Mouse (Mus musculus) liver, embryonic 11.5 days (tissue): ENCODE results near the gene Eml1. TPM values are rescaled to one million over a fixed set of nuclear protein-coding genes. Genes with fewer than 3 reads are reported as not detected.

Source experiments
- ATAC-seq: fragments of 200-750 bp; cut with Nextera tagmentation; replicated peaks from 2 replicates; pipeline ENCODE4 v1.8.0; 2017; ENCODE audit warnings: moderate number of reproducible peaks, mild to moderate bottlenecking, moderate TSS enrichment, moderate library complexity; ENCODE audit not compliant: low FRiP score
- DNase-seq: peaks from one replicate; pipeline ENCODE4 v3.0.0-alpha.2; 2017; ENCODE audit warnings: low spot score
- H3K27ac ChIP-seq: fragments of 300-500 bp; sonication (generic); 2 replicates; pipeline ENCODE4 v1.5.1; 2014; ENCODE audit warnings: mild to moderate bottlenecking, low read depth, low read length, control low read depth
- H3K27me3 ChIP-seq: fragments of 300-500 bp; sonication (generic); replicated peaks from 2 replicates; pipeline ENCODE4 v1.6.1; 2014; ENCODE audit warnings: low read length, mixed read lengths; ENCODE audit not compliant: control insufficient read depth, insufficient read depth
- H3K36me3 ChIP-seq: fragments of 300-500 bp; sonication (generic); 2 replicates; pipeline ENCODE4 v1.6.1; 2014; ENCODE audit warnings: mild to moderate bottlenecking, low read length, moderate library complexity, mixed read lengths; ENCODE audit not compliant: control insufficient read depth, insufficient read depth
- H3K4me1 ChIP-seq: fragments of 300-500 bp; sonication (generic); replicated peaks from 2 replicates; pipeline ENCODE4 v1.6.1; 2014; ENCODE audit warnings: low read length, mixed read lengths; ENCODE audit not compliant: control insufficient read depth, insufficient read depth
- H3K4me2 ChIP-seq: fragments of 300-500 bp; sonication (generic); 2 replicates; pipeline ENCODE4 v1.6.1; 2014; ENCODE audit warnings: mild to moderate bottlenecking, control low read depth, moderate library complexity
- H3K4me3 ChIP-seq: fragments of 300-500 bp; sonication (generic); 2 replicates; pipeline ENCODE4 v1.5.1; 2014; ENCODE audit warnings: low read depth, low read length, control low read depth
- H3K9ac ChIP-seq: fragments of 300-500 bp; sonication (generic); 2 replicates; pipeline ENCODE4 v1.6.1; 2014; ENCODE audit warnings: low read depth, low read length, control low read depth
- H3K9me3 ChIP-seq: fragments of 300-500 bp; sonication (generic); 2 replicates; pipeline ENCODE4 v1.6.1; 2016; ENCODE audit warnings: low read length, inconsistent platforms, mixed read lengths; ENCODE audit not compliant: control insufficient read depth
- WGBS: fragments of 180-500 bp; shearing (Covaris S2); extraction: QIAGEN DNeasy Blood & Tissue Kit; methylation state at CpG from one replicate; pipeline ENCODE4 v1.1.7; 2014; 5-methylcytosine and 5-hydroxymethylcytosine counted together
- polyA plus RNA-seq: library from polyadenylated mRNA; unstranded; fragments of >200 nt; fragmentation: Nextera tagmentation; extraction: Ambion mirVana; gene quantifications from 2 replicates; pipeline ENCODE4 v1.2.1, GENCODE M21; 2014

The Eml1 gene
- polyA plus RNA-seq, 1 experiment from 2014 or later = 14.8 TPM

DNA sequence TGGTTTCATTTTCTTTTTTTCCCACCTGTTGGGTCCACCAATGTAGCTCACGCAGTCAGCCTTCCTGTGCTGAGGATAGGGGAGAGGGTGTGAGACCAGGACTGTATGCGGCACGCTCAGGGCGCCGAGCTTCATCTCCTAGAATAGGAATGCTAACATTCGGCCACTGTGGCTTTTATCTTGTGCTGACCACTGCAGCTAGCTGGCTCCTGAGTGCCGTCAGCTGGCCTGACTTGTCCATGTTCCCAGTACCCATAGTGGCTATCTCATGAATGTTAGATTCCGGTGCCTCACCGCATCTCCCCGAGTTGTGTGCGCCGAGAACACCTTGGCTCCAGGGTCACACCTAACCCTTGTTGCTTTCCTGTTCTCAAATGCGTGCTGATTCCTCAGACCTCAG is 66.7 kb downstream of the Eml1 start:
- no peak overlapping the region for H3K27ac ChIP-seq
- 80% methylated on average over 13 of the region's 13 CpGs for WGBS
- no peaks in the 10 kb centered on the region for H3K4me1 ChIP-seq
- DNase-seq (no peak), ATAC-seq (no peak)
- H3K36me3 ChIP-seq = no peaks in the 10 kb centered on the region
- no peaks in the 10 kb centered on the region for H3K9me3 ChIP-seq
- no peaks in the 10 kb centered on the region; the same call in 1 of the 2 replicates for H3K27me3 ChIP-seq
- H3K4me3 ChIP-seq = no peak overlapping the region
- no peak overlapping the region for H3K4me2 ChIP-seq
- H3K9ac ChIP-seq = no peak overlapping the region

DNA sequence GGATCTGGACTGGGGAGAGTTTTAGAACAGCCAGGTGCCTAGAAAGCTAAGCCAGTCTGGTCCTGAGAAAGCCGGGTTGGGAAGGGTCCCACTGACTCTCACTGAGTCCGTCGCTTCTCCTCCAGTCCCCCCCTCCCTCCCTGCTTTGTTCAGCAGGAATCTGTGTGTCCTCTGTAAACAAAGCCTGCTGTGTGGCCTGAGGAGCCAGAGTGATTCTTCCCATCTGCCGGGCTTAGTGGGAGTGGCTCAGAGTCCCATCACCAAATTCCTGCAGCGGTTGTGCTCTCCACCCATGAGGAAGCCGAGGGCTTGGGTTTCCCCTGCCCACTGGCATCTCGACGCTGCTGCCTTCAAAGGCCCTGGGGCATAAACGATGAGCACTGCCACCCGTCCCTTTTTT is 72.5 kb downstream of the Eml1 start:
- Histone ChIP-seq H3K27me3 (peaks cover 7% of the 10 kb centered on the region; the same call in 1 of the 2 replicates), H3K4me2 (no peak overlapping the region), H3K36me3 (no peaks in the 10 kb centered on the region), H3K4me3 (no peak overlapping the region), H3K27ac (no peak overlapping the region), H3K4me1 (no peaks in the 10 kb centered on the region), H3K9me3 (no peaks in the 10 kb centered on the region), H3K9ac (no peak overlapping the region)
- DNase-seq (no peak), ATAC-seq (no peak)
- WGBS = 9% methylated on average over 10 of the region's 10 CpGs

DNA sequence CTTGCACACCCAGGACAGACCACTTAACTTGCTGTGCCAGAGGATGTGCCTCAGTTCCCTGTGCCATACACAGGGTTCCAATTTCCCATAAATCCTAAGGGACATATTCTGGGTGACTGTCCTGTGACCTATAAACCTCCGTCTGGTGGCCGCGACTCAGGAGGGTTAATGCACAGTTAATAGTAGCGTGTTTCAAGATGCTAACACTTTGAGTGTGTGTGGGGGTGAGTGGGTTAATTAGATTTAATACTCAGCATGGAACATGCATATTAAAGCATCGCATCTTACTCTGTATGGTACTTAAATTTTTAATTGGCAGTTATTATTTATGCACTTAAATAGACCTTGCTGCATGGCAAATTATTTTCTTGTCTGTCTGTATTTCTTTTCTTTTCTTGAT is 73.0 kb downstream of the Eml1 start:
- Histone ChIP-seq H3K9ac (no peak overlapping the region), H3K9me3 (no peaks in the 10 kb centered on the region), H3K4me3 (no peak overlapping the region), H3K27me3 (peaks cover 7% of the 10 kb centered on the region; the same call in 1 of the 2 replicates), H3K4me2 (no peak overlapping the region), H3K4me1 (no peaks in the 10 kb centered on the region), H3K36me3 (no peaks in the 10 kb centered on the region), H3K27ac (no peak overlapping the region)
- ATAC-seq = no peak
- WGBS = 86% methylated on average over 5 of the region's 5 CpGs
- no peak for DNase-seq

DNA sequence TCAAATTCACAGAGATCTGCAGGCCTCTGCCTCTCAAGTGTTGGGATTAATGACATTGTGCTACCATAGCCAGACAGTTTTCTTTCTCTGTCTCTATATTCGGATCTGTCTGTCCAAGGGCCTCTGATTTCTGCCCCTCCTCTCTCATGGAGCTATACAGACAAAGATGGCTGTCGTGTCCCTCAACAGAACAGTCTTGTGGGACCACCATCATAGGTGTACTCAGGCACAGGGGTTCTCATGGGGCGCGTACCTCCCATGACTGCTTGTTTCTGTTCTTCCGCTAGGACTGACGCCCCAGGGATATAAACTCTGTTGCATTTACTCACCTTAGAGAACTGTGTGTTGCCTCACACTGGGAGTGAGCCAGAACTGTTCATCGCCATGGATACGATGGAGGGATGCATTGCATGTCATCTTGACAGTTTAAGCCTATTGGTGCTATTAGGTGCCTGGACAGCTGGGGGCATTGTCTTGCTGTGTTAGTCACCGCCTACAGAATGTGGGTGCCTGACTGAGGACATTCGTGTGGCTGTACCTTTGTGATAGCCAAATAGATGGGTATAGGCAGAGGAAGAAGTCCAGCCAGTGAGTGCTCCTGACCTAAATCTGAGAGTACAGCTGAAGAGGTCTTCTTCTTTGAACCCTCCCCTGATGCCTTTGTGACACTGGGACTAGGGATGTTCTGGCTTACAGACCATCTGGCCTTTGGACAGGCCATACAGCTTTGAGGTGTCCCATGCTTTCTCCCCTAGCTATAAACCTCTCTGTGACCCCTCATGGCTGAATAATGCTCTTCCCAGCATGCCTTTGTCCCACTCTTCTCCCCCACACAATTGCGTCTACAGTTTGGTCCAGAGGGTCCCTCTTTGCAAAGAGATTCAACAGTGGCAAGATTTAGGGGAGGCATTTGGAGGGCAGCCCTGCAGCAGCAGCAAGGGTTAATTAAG is 73.7 kb downstream of the Eml1 start:
- Histone ChIP-seq H3K9me3 (no peaks in the 10 kb centered on the region), H3K27me3 (peaks cover 7% of the 10 kb centered on the region; the same call in 1 of the 2 replicates), H3K4me3 (no peak overlapping the region), H3K4me1 (no peaks in the 10 kb centered on the region), H3K4me2 (no peak overlapping the region), H3K9ac (no peak overlapping the region), H3K27ac (no peak overlapping the region), H3K36me3 (no peaks in the 10 kb centered on the region)
- ATAC-seq (no peak), DNase-seq (no peak)
- 80% methylated on average over 11 of the region's 11 CpGs for WGBS

DNA sequence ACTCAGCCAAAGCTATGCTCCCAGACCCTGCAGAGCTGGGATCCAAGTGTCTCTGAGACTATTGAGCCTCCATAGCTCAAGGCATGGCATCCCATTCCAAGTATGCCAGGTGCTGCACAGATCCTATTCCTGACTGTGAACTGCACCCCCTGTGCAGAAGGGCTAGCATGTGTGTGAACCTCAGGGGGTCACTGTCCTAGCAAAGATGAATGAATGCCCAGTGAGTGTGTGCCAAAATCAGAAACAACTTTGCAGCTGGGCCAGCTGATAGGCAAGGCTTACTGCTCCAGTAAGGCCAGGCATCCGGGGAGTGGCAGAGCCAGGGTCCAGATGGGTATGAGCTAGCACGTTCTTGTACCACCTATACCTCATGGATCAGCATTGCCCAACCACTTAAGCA is 76.0 kb downstream of the Eml1 start:
- 86% methylated on average over 2 of the region's 2 CpGs for WGBS
- H3K9ac ChIP-seq = no peak overlapping the region
- H3K4me2 ChIP-seq = no peak overlapping the region
- DNase-seq (no peak), ATAC-seq (no peak)
- peaks cover 7% of the 10 kb centered on the region; the same call in 1 of the 2 replicates for H3K27me3 ChIP-seq
- H3K4me1 ChIP-seq = no peaks in the 10 kb centered on the region
- H3K36me3 ChIP-seq = no peaks in the 10 kb centered on the region
- H3K27ac ChIP-seq = no peak overlapping the region
- H3K9me3 ChIP-seq = no peaks in the 10 kb centered on the region
- H3K4me3 ChIP-seq = no peak overlapping the region

DNA sequence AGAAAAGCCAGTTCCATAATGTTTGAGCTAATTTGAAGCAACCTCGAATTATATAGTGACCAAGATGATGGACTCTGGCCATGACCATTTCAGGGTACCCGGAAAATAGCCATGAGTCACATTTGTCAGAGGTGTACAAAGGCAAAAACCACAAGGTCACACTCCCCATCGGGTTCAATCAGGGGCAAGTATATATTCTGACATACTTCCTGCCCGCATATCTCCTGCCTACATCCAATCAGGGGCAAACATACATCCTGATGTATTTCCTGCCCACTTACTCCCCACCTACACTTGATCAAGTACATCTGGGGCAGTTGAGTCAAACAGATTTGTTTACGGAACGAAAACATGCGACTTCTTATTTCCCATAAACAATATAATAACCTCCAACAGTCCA is 77.6 kb downstream of the Eml1 start:
- Histone ChIP-seq H3K9ac (no peak overlapping the region), H3K4me1 (no peaks in the 10 kb centered on the region), H3K9me3 (no peaks in the 10 kb centered on the region), H3K36me3 (no peaks in the 10 kb centered on the region), H3K27ac (no peak overlapping the region), H3K4me2 (no peak overlapping the region), H3K4me3 (no peak overlapping the region), H3K27me3 (peaks cover 3% of the 10 kb centered on the region)
- ATAC-seq = no peak
- DNase-seq = no peak
- WGBS = 69% methylated on average over 7 of the region's 7 CpGs

DNA sequence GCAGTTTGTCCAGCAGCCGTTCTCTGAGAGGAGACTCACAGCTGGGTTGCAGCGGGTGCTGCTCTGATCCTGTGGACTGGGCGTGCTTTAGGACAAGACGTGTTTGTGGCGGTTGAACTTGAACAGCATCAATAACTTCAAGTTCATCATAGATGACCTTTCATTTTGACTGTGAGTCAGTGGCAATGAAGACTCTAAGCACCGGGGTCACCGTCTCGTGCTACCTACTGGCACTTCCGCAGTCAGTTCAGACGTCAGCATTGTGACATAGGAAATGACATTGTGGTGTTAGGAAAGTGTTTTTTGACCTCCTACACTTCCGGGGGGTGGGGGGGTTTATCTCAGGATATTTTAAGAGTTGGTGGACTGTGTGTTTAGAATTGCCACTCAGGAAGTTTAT is 79.2 kb downstream of the Eml1 start:
- Histone ChIP-seq H3K36me3 (no peaks in the 10 kb centered on the region), H3K9ac (no peak overlapping the region), H3K27ac (no peak overlapping the region), H3K9me3 (no peaks in the 10 kb centered on the region), H3K4me3 (no peak overlapping the region), H3K4me1 (no peaks in the 10 kb centered on the region), H3K27me3 (peaks cover 3% of the 10 kb centered on the region), H3K4me2 (no peak overlapping the region)
- WGBS = 71% methylated on average over 11 of the region's 11 CpGs
- ATAC-seq (no peak), DNase-seq (no peak)

DNA sequence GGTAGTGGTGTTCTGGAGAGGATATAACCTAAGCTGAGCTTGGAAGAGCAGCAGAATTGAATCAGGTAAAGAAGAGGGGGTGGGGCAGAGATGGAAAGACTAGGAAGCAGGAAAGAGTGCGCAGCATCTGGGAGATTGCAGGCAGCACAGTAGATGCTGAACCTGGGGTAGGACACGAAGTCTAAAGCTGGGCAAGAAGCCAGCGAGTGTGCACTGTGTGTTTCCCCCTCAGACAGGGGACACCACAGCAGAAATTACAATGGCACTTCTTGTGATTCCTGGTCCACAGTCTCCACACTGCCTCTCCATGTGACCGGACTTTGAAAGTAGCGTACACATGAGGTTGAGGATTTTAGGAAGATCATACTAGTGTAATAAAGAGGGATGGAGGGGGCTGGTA is 79.8 kb downstream of the Eml1 start:
- Histone ChIP-seq H3K9me3 (no peaks in the 10 kb centered on the region), H3K27me3 (peaks cover 3% of the 10 kb centered on the region), H3K27ac (no peak overlapping the region), H3K9ac (no peak overlapping the region), H3K36me3 (no peaks in the 10 kb centered on the region), H3K4me1 (no peaks in the 10 kb centered on the region), H3K4me2 (no peak overlapping the region), H3K4me3 (no peak overlapping the region)
- DNase-seq = no peak
- no peak for ATAC-seq
- 86% methylated on average over 5 of the region's 5 CpGs for WGBS
